In genomic region chr4:23148097-23148849, GRCm38 (mm10) we compare ENCODE assay signal across 19 mouse cellular contexts.
DNase-seq lines count a peak whose midpoint lies in the region; ATAC-seq and TF ChIP-seq lines count a peak whose summit lies in the region.
"Had no signal": no experiment of that assay in that cellular context is flagged by ENCODE, and none has a peak within 500 bp of the region (broad histone marks: within the 10 kb centered on the region; RNA-seq: fewer than 3 reads in every experiment).

No protein-coding gene starts in this region.

- no peak for TF ChIP-seq CTCF in CH12.LX (conservative IDR thresholded peaks at IDR 0.05 in 1 of 2, IDR thresholded peaks at IDR 0.05 in 1 of 2; ENCODE audit: low read depth in 2 of 2, low read length in 2 of 2)

- 34% methylated on average over 3 of the region's 3 CpGs for WGBS in forebrain, embryonic 12.5 days
- WGBS in forebrain, embryonic 10.5 days = 84% methylated on average over 3 of the region's 3 CpGs
- 32% methylated on average over 3 of the region's 3 CpGs for WGBS in forebrain, embryonic 13.5 days

- TF ChIP-seq EP300 in CH12.LX (IDR thresholded peaks at IDR 0.05; ENCODE audit: low read length) = no peak

- no peaks in the 10 kb centered on the region for H3K27me3 ChIP-seq in forebrain, embryonic 12.5 days
- H3K27me3 ChIP-seq in forebrain, embryonic 10.5 days (ENCODE audit: poor library complexity, severe bottlenecking) = no peaks in the 10 kb centered on the region
- H3K27me3 ChIP-seq in CH12.LX (replicated peaks) = no peaks in the 10 kb centered on the region
- no peaks in the 10 kb centered on the region for H3K27me3 ChIP-seq in forebrain, embryonic 13.5 days
- H3K27me3 ChIP-seq: embryonic facial prominence, embryonic 12.5 days; hindbrain, embryonic 13.5 days; intestine, embryonic 15.5 days had no signal

- no peak overlapping the region for H3K4me2 ChIP-seq in forebrain, embryonic 12.5 days
- H3K4me2 ChIP-seq in CH12.LX (ENCODE audit: insufficient read depth, low read depth, poor library complexity, severe bottlenecking) = no peak overlapping the region
- no peak overlapping the region for H3K4me2 ChIP-seq in forebrain, embryonic 13.5 days
- H3K4me2 ChIP-seq: embryonic facial prominence, embryonic 12.5 days; hindbrain, embryonic 13.5 days; intestine, embryonic 15.5 days had no signal

- dilution Hi-C loops in CH12.LX (cut with MboI; ENCODE audit: extremely low pct_ligation_motif_present, extremely low pct_unique_long_range_greater_than_20kb, low sequenced_read_pairs) = no loop called here

- TF ChIP-seq POLR2A in CH12.LX (IDR thresholded peaks at IDR 0.05; ENCODE audit: low read depth, low read length) = no peak

- H3K4me3 ChIP-seq in forebrain, embryonic 12.5 days (replicated peaks) = no peak overlapping the region
- no peak overlapping the region for H3K4me3 ChIP-seq in forebrain, embryonic 10.5 days
- no peak overlapping the region for H3K4me3 ChIP-seq in CH12.LX (replicated peaks in 1 of 3; ENCODE audit: low read depth in 2 of 3, low read length in 2 of 3, poor library complexity in 1 of 3)
- H3K4me3 ChIP-seq in forebrain, embryonic 13.5 days = no peak overlapping the region
- H3K4me3 ChIP-seq: embryonic facial prominence, embryonic 12.5 days; heart, embryonic 10.5 days; hindbrain, embryonic 13.5 days; intestine, embryonic 15.5 days had no signal

- no peaks in the 10 kb centered on the region for H3K79me2 ChIP-seq in CH12.LX (replicated peaks; ENCODE audit: control insufficient read depth, extremely low read depth, insufficient read depth, poor library complexity, severe bottlenecking)

- no peaks in the 10 kb centered on the region; the same call in 1 of the 2 replicates for H3K4me1 ChIP-seq in forebrain, embryonic 12.5 days
- H3K4me1 ChIP-seq in forebrain, embryonic 10.5 days = peaks cover 8% of the 10 kb centered on the region
- H3K4me1 ChIP-seq in CH12.LX (ENCODE audit: control insufficient read depth in 1 of 2, insufficient read depth in 2 of 2) = no peaks in the 10 kb centered on the region; a peak in 1 of 4 replicates
- peaks cover 10% of the 10 kb centered on the region for H3K4me1 ChIP-seq in forebrain, embryonic 13.5 days
- H3K4me1 ChIP-seq: embryonic facial prominence, embryonic 12.5 days; heart, embryonic 10.5 days; hindbrain, embryonic 13.5 days; intestine, embryonic 15.5 days had no signal

- DNase-seq in forebrain, embryonic 10.5 days (ENCODE audit: extremely low spot score, low spot score) = no peak
- peak; percentile 9 for DNase-seq in CH12.LX (ENCODE audit: extremely low read depth)
- DNase-seq in retina, embryonic 14.5 days (ENCODE audit: low spot score) = peak; percentile 16
- no peak for DNase-seq in left cerebral cortex, adult 8-10 months (ENCODE audit: low spot score in 2 of 2)
- DNase-seq in adrenal gland, postnatal 25 days = no peak
- DNase-seq: adrenal gland, adult 2 months; adrenal gland, postnatal 36 days; cerebellum, adult 11 months; cerebellum, adult 8-10 months; cerebellum, postnatal 25 days; heart, adult 18-20 months; heart, postnatal 10 days; heart, postnatal 4 days had no signal

- TF ChIP-seq RAD21 in CH12.LX (IDR thresholded peaks at IDR 0.05; ENCODE audit: low read depth, low read length) = no peak

- peak; percentile 81; the same call in 1 of the 2 replicates for ATAC-seq in forebrain, embryonic 12.5 days (ENCODE audit: low FRiP score)
- ATAC-seq in forebrain, embryonic 13.5 days = peak; percentile 91
- ATAC-seq: intestine, embryonic 15.5 days had no signal

- in situ Hi-C loops in CH12.LX (cut with MboI; ENCODE audit: low pct_ligation_motif_present, low pct_unique_long_range_greater_than_20kb, low sequenced_read_pairs) = no loop called here

- H3K9ac ChIP-seq in forebrain, embryonic 12.5 days = no peak overlapping the region
- no peak overlapping the region for H3K9ac ChIP-seq in CH12.LX (ENCODE audit: insufficient read depth, low read depth)
- no peak overlapping the region for H3K9ac ChIP-seq in forebrain, embryonic 13.5 days
- H3K9ac ChIP-seq: embryonic facial prominence, embryonic 12.5 days; hindbrain, embryonic 13.5 days; intestine, embryonic 15.5 days had no signal

- H3K36me3 ChIP-seq in forebrain, embryonic 12.5 days (replicated peaks) = no peaks in the 10 kb centered on the region
- H3K36me3 ChIP-seq in forebrain, embryonic 10.5 days (replicated peaks) = no peaks in the 10 kb centered on the region
- no peaks in the 10 kb centered on the region for H3K36me3 ChIP-seq in CH12.LX (replicated peaks in 1 of 2; ENCODE audit: control insufficient read depth in 1 of 2, insufficient read depth in 1 of 2, low read length in 1 of 2)
- H3K36me3 ChIP-seq in forebrain, embryonic 13.5 days (ENCODE audit: poor library complexity, severe bottlenecking) = no peaks in the 10 kb centered on the region
- H3K36me3 ChIP-seq: embryonic facial prominence, embryonic 12.5 days; heart, embryonic 10.5 days; hindbrain, embryonic 13.5 days; intestine, embryonic 15.5 days had no signal

- no peaks in the 10 kb centered on the region for H3K9me3 ChIP-seq in forebrain, embryonic 12.5 days
- H3K9me3 ChIP-seq in forebrain, embryonic 10.5 days = no peaks in the 10 kb centered on the region
- no peaks in the 10 kb centered on the region for H3K9me3 ChIP-seq in CH12.LX (replicated peaks; ENCODE audit: low read length)
- H3K9me3 ChIP-seq in forebrain, embryonic 13.5 days (replicated peaks) = no peaks in the 10 kb centered on the region
- H3K9me3 ChIP-seq: embryonic facial prominence, embryonic 12.5 days; heart, embryonic 10.5 days; hindbrain, embryonic 13.5 days; intestine, embryonic 15.5 days had no signal

- H3K27ac ChIP-seq in forebrain, embryonic 12.5 days = no peak overlapping the region
- H3K27ac ChIP-seq in forebrain, embryonic 10.5 days = no peak overlapping the region
- H3K27ac ChIP-seq in CH12.LX (ENCODE audit: insufficient read depth, low read depth) = no peak overlapping the region
- no peak overlapping the region for H3K27ac ChIP-seq in forebrain, embryonic 13.5 days
- H3K27ac ChIP-seq: embryonic facial prominence, embryonic 12.5 days; heart, embryonic 10.5 days; hindbrain, embryonic 13.5 days; intestine, embryonic 15.5 days had no signal

TF ChIP-seq in CH12.LX, 34 proteins besides CTCF, POLR2A, EP300 and RAD21:
- TF ChIP-seq NRF1 (IDR thresholded peaks at IDR 0.05; ENCODE audit: low read depth, low read length) = no peak
- TF ChIP-seq SIN3A (IDR thresholded peaks at IDR 0.05; ENCODE audit: low read length) = no peak
- TF ChIP-seq USF2 (conservative IDR thresholded peaks at IDR 0.05; ENCODE audit: low read depth, low read length) = no peak
- TF ChIP-seq JUND (conservative IDR thresholded peaks at IDR 0.05; ENCODE audit: low read depth, low read length) = no peak
- TF ChIP-seq UBTF (IDR thresholded peaks at IDR 0.05; ENCODE audit: low read depth, low read length) = no peak
- TF ChIP-seq TBP (conservative IDR thresholded peaks at IDR 0.05; ENCODE audit: low read depth, low read length) = no peak
- TF ChIP-seq BHLHE40 (IDR thresholded peaks at IDR 0.05; ENCODE audit: low read depth, low read length) = no peak
- no peak for TF ChIP-seq ZC3H11A (IDR thresholded peaks at IDR 0.05; ENCODE audit: low read depth, low read length)
- no peak for TF ChIP-seq GABPA (IDR thresholded peaks at IDR 0.05; ENCODE audit: insufficient replicate concordance, low read depth, low read length)
- no peak for TF ChIP-seq CHD2 (IDR thresholded peaks at IDR 0.05; ENCODE audit: low read length)
- TF ChIP-seq NELFE (IDR thresholded peaks at IDR 0.05; ENCODE audit: low read depth, low read length) = no peak
- no peak for TF ChIP-seq IRF4 (IDR thresholded peaks at IDR 0.05; ENCODE audit: low read depth, low read length)
- no peak for TF ChIP-seq E2F4 (IDR thresholded peaks at IDR 0.05; ENCODE audit: insufficient replicate concordance, low read depth, low read length)
- no peak for TF ChIP-seq ZKSCAN1 (IDR thresholded peaks at IDR 0.05; ENCODE audit: borderline replicate concordance, low read depth, low read length)
- no peak for TF ChIP-seq ELF1 (IDR thresholded peaks at IDR 0.05; ENCODE audit: low read depth, low read length)
- TF ChIP-seq RCOR1 (conservative IDR thresholded peaks at IDR 0.05; ENCODE audit: low read depth, low read length) = no peak
- TF ChIP-seq MAZ (IDR thresholded peaks at IDR 0.05; ENCODE audit: low read depth, low read length) = no peak

Comparison
In these comparisons a context has a peak if more than half of its experiments do, and no peak if none do; other contexts are left out.
1. DNase-seq: peak in CH12.LX (single experiment) and retina, embryonic 14.5 days (single experiment); none in forebrain, embryonic 10.5 days (single experiment), left cerebral cortex, adult 8-10 months (0 of 2) and adrenal gland, postnatal 25 days (single experiment).